Mouse (Mus musculus): ENCODE results near the gene Grik5. TPM values are rescaled to one million over a fixed set of nuclear protein-coding genes. Genes with fewer than 3 reads are reported as not detected.

The Grik5 gene
- polyA plus RNA-seq, 1 experiment from 2014 or later, result 1.9 TPM

GRCm38 (mm10) chr7:25003820-25004388, 68.2 kb downstream of the Grik5 start:
- no peaks in the 10 kb centered on the region for H3K36me3 ChIP-seq (ENCODE audit: insufficient read depth, low read length)
- H3K4me2 ChIP-seq (replicated peaks; ENCODE audit: low read depth, low read length), result no peak overlapping the region
- TF ChIP-seq CTCF (IDR thresholded peaks at IDR 0.05) (no peak), EP300 (IDR thresholded peaks at IDR 0.05) (no peak)
- H3K9me3 ChIP-seq (ENCODE audit: low read length), result no peaks in the 10 kb centered on the region
- ATAC-seq (no peak), DNase-seq (ENCODE audit: low spot score) (no peak)
- no peak overlapping the region for H3K9ac ChIP-seq (replicated peaks; ENCODE audit: low read depth)
- no peak overlapping the region for H3K27ac ChIP-seq (ENCODE audit: low read length)
- H3K4me1 ChIP-seq (ENCODE audit: insufficient read depth, low read depth, low read length), result no peaks in the 10 kb centered on the region
- peaks cover 30% of the 10 kb centered on the region; the same call in 1 of the 2 replicates for H3K27me3 ChIP-seq (replicated peaks; ENCODE audit: insufficient read depth, low read length)
- WGBS, result 74% methylated on average over 8 of the region's 8 CpGs
- H3K4me3 ChIP-seq (ENCODE audit: low read depth, low read length), result no peak overlapping the region

DNA sequence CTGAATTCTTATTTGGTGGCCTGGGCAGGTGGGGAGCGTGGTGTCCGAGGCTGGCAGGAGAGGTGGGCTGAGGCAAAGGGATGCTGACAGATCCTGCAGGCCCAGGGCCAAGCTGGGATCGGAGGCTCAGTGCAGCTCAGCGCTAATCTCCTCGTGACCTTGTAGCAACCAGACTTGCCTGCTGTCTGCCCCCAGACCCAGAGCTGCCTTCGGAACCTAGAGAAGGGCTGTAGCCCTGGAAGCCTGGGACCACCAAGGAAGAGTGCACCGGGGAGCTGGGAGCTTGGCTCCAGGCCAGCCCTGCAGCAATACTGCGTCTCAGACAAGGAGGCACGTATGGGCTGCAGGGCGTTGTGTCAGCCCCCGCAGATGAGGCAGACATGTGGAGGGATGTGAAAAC, 68.9 kb downstream of the Grik5 start:
- no peak for ATAC-seq
- Histone ChIP-seq H3K4me2 (replicated peaks; ENCODE audit: low read depth, low read length) (no peak overlapping the region), H3K4me1 (ENCODE audit: insufficient read depth, low read depth, low read length) (no peaks in the 10 kb centered on the region), H3K27ac (ENCODE audit: low read length) (no peak overlapping the region), H3K36me3 (ENCODE audit: insufficient read depth, low read length) (no peaks in the 10 kb centered on the region), H3K4me3 (ENCODE audit: low read depth, low read length) (no peak overlapping the region), H3K9me3 (ENCODE audit: low read length) (no peaks in the 10 kb centered on the region), H3K9ac (replicated peaks; ENCODE audit: low read depth) (no peak overlapping the region), H3K27me3 (replicated peaks; ENCODE audit: insufficient read depth, low read length) (peaks cover 25% of the 10 kb centered on the region; the same call in 1 of the 2 replicates)
- DNase-seq (ENCODE audit: low spot score), result no peak
- WGBS, result 32% methylated on average over 11 of the region's 11 CpGs
- TF ChIP-seq CTCF (IDR thresholded peaks at IDR 0.05), result no peak
- TF ChIP-seq EP300 (IDR thresholded peaks at IDR 0.05), result no peak

GRCm38 (mm10) chr7:25000711-25001110, 71.4 kb downstream of the Grik5 start:
- 65% methylated on average over 12 of the region's 12 CpGs for WGBS
- Histone ChIP-seq H3K4me1 (ENCODE audit: insufficient read depth, low read depth, low read length) (no peaks in the 10 kb centered on the region), H3K4me2 (replicated peaks; ENCODE audit: low read depth, low read length) (no peak overlapping the region), H3K27me3 (replicated peaks; ENCODE audit: insufficient read depth, low read length) (0 out of 2 replicates have a peak, but pooled peaks cover 6% of the 10 kb centered on the region), H3K9ac (replicated peaks; ENCODE audit: low read depth) (no peak overlapping the region), H3K9me3 (ENCODE audit: low read length) (no peaks in the 10 kb centered on the region), H3K36me3 (ENCODE audit: insufficient read depth, low read length) (no peaks in the 10 kb centered on the region), H3K4me3 (ENCODE audit: low read depth, low read length) (no peak overlapping the region), H3K27ac (ENCODE audit: low read length) (no peak overlapping the region)
- no peak for DNase-seq (ENCODE audit: low spot score)
- TF ChIP-seq CTCF (IDR thresholded peaks at IDR 0.05) (no peak), EP300 (IDR thresholded peaks at IDR 0.05) (no peak)
- no peak for ATAC-seq

GRCm38 (mm10) chr7:25000211-25000610, 71.9 kb downstream of the Grik5 start:
- no peak for ATAC-seq
- 63% methylated on average over 7 of the region's 7 CpGs for WGBS
- no peak for TF ChIP-seq EP300 (IDR thresholded peaks at IDR 0.05)
- no peak for TF ChIP-seq CTCF (IDR thresholded peaks at IDR 0.05)

DNA sequence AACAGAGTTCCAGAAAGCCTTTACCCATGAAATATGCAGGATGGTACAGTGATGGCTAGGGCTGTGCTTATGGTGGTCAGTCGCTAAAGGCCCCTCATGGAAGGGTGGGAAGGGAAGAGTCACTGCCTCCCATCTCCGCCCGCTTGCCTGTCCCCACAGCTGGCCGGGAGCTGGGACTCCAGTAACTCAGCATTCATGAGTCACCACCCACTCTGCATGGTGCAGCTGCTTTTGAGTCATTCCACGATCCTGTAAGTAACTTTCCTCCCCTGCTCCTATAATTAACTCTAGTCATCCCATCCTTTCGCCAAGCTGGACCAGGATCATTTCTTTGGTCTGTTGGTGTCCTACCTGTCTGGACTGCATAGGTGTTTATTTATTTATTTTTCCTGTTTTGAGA, 79.1 kb downstream of the Grik5 start:
- H3K9ac ChIP-seq (replicated peaks; ENCODE audit: low read depth), result no peak overlapping the region
- H3K4me2 ChIP-seq (replicated peaks; ENCODE audit: low read depth, low read length), result no peak overlapping the region
- H3K36me3 ChIP-seq (ENCODE audit: insufficient read depth, low read length), result no peaks in the 10 kb centered on the region
- no peaks in the 10 kb centered on the region for H3K27me3 ChIP-seq (replicated peaks; ENCODE audit: insufficient read depth, low read length)
- H3K9me3 ChIP-seq (ENCODE audit: low read length), result no peaks in the 10 kb centered on the region
- no peaks in the 10 kb centered on the region for H3K4me1 ChIP-seq (ENCODE audit: insufficient read depth, low read depth, low read length)
- no peak overlapping the region for H3K4me3 ChIP-seq (ENCODE audit: low read depth, low read length)
- ATAC-seq (no peak), DNase-seq (ENCODE audit: low spot score) (no peak)
- no peak overlapping the region for H3K27ac ChIP-seq (ENCODE audit: low read length)
- 60% methylated on average over 6 of the region's 6 CpGs for WGBS
- no peak for TF ChIP-seq CTCF (IDR thresholded peaks at IDR 0.05)
- no peak for TF ChIP-seq EP300 (IDR thresholded peaks at IDR 0.05)

More at GRCm38 (mm10) chr7:25000211-25000610, 71.9 kb downstream of the Grik5 start:
- Histone ChIP-seq H3K27me3 (replicated peaks; ENCODE audit: insufficient read depth, low read length) (0 out of 2 replicates have a peak, but pooled peaks cover under 1% of the 10 kb centered on the region), H3K36me3 (ENCODE audit: insufficient read depth, low read length) (no peaks in the 10 kb centered on the region), H3K9ac (replicated peaks; ENCODE audit: low read depth) (no peak overlapping the region), H3K4me2 (replicated peaks; ENCODE audit: low read depth, low read length) (no peak overlapping the region), H3K4me3 (ENCODE audit: low read depth, low read length) (no peak overlapping the region), H3K9me3 (ENCODE audit: low read length) (no peaks in the 10 kb centered on the region), H3K4me1 (ENCODE audit: insufficient read depth, low read depth, low read length) (no peaks in the 10 kb centered on the region), H3K27ac (ENCODE audit: low read length) (no peak overlapping the region)
- DNase-seq (ENCODE audit: low spot score), result no peak

GRCm38 (mm10) chr7:24990478-24990877, 81.7 kb downstream of the Grik5 start:
- Histone ChIP-seq H3K27ac (ENCODE audit: low read length) (no peak overlapping the region), H3K9ac (replicated peaks; ENCODE audit: low read depth) (no peak overlapping the region), H3K36me3 (ENCODE audit: insufficient read depth, low read length) (no peaks in the 10 kb centered on the region), H3K4me1 (ENCODE audit: insufficient read depth, low read depth, low read length) (no peaks in the 10 kb centered on the region), H3K9me3 (ENCODE audit: low read length) (no peaks in the 10 kb centered on the region), H3K27me3 (replicated peaks; ENCODE audit: insufficient read depth, low read length) (no peaks in the 10 kb centered on the region), H3K4me3 (ENCODE audit: low read depth, low read length) (no peak overlapping the region), H3K4me2 (replicated peaks; ENCODE audit: low read depth, low read length) (no peak overlapping the region)
- DNase-seq (ENCODE audit: low spot score) (no peak), ATAC-seq (no peak)
- TF ChIP-seq EP300 (IDR thresholded peaks at IDR 0.05), result no peak
- TF ChIP-seq CTCF (IDR thresholded peaks at IDR 0.05), result no peak
- 82% methylated on average over 8 of the region's 8 CpGs for WGBS
